Mouse (Mus musculus): ENCODE results near the gene Cpm. TPM values are rescaled to one million over a fixed set of nuclear protein-coding genes. Genes with fewer than 3 reads are reported as not detected.
"Not testable (repeated sequence)": the region's sequence is repeated elsewhere in the genome, so short reads cannot be mapped to it uniquely, and the experiment has no call there.

Cpm gene
- total RNA-seq, 1 experiment from 2014 or later: 4.2 TPM

DNA sequence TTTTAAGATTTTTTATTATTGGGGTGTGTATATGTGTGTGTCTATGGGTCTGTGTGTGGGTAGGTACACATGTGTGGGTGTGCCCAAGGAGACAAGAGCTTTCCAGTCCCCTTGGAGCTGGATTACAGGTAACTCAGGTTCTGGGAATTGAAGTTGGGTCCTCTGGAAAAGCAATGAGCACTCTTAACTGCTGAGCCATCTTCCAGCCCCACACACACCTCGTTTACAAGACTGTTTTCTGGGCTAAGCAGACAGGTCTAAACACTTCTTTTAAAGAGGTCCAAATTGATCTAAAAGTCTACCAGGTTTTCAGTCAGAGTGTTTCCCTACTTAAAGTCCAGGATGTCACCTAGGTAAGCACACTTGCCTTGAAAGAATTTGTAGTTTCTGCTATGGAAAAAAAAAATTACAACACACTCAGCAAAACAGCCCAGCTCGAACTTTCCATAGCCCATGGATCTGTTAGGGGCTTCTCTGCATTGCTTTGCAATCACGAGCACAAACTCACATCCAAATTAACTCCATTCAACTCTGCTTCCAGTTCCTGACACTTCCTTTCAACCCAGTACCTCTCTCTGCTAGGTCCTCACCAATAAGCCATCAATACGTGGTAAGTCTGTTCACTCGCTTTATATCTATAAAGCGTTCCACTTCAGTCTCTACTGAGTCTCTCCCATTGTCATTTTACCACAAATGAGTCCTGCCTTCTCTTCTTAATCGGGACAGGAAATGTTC, 36.8 kb upstream of the Cpm start:
- ATAC-seq (replicated peaks; ENCODE audit: insufficient number of reproducible peaks, low FRiP score, low TSS enrichment, poor library complexity, severe bottlenecking): no peak

DNA sequence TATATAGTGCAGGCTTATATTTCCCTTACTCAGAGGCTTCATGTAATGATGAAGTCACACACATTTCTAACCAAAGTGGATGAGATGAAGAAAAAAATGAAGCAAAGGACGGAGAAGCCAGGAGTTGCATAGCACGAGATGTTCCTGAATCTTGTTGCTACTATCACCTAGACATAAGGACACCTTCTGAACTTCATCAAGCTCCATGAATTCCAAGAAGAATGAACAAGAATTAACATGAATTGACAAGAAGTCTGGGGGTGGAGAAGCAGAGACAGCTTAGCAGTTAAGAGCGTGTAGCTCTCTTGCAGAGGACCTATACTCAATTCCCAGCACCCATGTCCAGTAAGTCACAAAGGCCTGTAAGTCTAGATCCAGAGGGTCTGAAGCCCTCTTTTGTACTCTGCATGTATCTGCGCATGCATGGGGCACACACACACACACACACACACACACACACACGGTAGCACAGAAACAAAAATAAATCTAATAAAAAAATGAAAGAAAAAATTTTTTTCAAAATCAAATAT, 36.2 kb upstream of the Cpm start:
- ATAC-seq (replicated peaks; ENCODE audit: insufficient number of reproducible peaks, low FRiP score, low TSS enrichment, poor library complexity, severe bottlenecking): no peak

DNA sequence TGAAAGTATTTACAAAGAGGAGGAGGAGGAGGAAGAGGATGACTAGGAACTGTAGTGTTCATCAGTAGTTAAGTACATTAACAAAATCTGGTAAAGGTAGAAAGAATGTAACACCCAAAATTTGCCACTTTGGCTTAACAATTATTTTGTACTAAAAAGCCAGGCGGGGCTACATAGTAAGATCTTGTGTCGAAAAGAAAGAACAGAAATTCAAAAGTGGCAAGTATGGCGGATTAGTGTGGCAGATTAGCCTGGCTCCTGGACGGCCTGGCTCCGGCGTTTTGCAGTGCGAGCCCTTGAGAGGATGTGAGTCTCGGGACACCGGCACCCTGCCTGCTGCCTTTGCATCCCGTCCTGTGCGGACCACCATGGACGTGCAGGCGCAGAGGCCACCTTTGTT, 35.4 kb upstream of the Cpm start:
- no peak for ATAC-seq (replicated peaks; ENCODE audit: insufficient number of reproducible peaks, low FRiP score, low TSS enrichment, poor library complexity, severe bottlenecking)

DNA sequence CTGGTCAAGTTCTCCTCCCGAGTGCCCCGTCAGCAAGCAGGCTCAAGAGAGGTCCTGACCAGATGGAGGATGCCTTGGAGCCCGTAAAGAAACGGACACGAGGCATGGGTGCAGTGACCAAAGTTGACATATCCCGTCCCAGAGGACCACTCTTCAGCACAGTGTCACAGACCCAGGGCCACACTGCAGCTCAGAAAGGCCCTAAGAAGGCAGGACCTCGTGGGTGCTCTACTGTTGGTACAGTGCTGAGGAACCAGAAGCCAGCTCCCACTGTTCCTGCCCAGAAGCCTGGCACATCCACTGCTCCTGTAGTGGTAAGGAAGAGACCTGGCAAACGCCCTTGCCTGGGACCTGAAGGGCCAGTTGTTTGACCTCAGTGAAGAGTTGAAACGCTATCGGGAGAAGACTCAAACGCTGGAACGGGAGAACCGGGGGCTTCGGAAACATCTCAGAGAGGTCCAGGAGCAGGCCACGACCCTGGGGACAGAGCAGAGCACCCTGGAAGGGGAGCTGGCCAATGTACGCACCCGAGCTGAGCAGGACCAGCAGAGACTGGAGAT, 34.9 kb upstream of the Cpm start:
- no peak for ATAC-seq (replicated peaks; ENCODE audit: insufficient number of reproducible peaks, low FRiP score, low TSS enrichment, poor library complexity, severe bottlenecking)

DNA sequence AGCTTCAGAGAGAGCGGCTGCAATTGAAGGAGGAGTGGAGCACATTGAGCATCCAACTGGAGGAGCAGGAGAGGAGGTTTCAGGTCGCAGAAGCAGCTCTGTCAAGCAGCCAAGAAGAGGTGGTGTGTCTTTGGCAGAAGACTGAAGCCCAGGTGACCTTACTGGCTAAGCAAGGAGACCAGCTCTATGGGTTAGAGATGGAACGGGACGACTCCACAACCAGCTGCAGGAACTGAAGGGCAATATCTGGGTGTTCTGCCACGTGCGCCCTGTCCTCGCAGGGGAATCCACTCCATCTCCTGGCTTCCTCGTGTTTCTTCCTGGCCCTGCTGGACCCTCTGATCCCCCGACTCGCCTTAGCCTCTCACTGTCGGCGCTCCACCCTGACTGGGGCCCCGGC, 34.4 kb upstream of the Cpm start:
- no peak for ATAC-seq (replicated peaks; ENCODE audit: insufficient number of reproducible peaks, low FRiP score, low TSS enrichment, poor library complexity, severe bottlenecking)

DNA sequence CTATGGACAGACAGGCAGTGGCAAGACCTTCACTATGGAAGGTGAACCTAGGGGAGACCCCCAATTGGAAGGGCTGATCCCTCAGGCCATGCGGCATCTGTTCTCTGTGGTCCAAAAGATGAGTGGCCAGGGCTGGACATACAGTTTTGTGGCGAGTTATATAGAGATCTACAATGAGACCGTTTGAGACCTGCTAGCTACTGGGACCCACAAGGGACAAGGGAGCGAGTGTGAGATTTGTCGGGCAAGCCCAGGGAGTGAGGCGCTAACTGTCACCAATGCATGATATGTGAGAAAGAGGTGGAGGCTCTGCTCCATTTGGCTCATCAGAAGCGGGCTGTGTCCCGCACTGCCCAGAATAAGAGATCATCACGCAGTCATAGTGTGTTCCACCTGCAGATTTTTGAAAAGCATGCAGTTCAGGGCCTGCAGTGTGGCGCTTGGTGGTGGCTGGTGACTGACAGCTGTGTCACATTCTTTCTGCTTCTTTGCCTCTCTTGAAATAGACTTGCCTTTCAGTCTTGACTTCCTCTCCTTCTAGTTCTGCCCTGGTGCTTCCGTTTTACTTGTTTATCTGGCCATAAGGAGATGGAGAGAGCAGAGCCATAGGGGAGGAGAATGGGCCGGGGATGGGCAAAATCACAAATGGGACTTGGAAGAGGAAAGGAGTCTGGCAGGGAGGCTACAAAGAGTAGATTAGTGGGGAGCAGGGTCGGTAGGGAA, 33.7 kb upstream of the Cpm start:
- no peak for ATAC-seq (replicated peaks; ENCODE audit: insufficient number of reproducible peaks, low FRiP score, low TSS enrichment, poor library complexity, severe bottlenecking)

DNA sequence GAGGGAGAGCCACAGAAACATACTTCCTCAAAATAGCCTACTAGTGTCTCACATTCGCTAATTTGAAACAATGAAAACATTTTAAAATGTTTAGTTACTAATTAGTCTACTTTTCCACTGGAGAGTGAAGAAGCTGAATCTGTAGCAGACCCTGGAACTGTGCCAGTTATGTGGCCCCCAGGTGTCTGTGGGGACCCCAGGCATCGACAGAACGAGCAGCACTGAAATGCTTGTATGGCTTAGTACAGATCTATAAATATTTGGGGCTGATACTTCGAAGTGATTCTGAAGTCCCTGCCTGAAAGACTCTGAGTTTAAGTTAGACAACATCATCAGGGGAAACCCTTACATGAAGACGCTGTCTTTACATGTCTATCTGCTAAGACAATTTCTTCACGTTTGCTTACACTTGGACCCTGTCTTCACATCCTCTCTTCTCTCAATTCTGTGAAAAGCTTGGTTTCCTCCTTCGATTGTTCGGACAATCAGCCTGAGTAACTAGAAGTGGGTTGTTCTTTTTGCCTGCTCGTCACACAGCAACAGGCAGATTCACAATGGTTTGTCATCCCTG, 33.0 kb upstream of the Cpm start:
- no peak for ATAC-seq (replicated peaks; ENCODE audit: insufficient number of reproducible peaks, low FRiP score, low TSS enrichment, poor library complexity, severe bottlenecking)

DNA sequence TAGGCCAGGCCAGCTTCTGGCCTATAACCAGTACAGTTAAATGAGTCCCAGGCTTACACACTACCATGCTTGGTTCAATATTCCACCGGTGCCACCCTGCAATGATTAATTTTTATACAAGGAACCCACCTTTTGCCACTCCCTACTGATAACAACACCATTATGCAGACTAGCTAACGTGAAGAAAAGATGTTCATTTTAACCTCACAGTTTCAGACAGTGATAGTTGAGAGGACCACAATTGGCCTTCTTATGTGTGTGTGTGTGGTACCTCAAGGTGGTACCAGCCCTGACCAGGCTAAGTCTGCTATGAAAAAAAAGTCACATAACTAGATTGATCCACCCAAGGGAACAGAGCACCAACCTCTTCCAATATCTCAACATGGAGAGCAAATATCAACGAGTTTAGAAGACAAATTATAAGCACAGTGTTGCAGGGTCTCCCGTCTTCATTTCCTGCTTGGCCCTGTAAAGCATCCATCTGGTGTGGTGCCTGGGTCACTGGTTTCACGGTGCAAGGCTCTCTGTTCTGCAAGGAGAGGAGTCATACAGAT, 32.5 kb upstream of the Cpm start:
- ATAC-seq (replicated peaks; ENCODE audit: insufficient number of reproducible peaks, low FRiP score, low TSS enrichment, poor library complexity, severe bottlenecking): no peak

DNA sequence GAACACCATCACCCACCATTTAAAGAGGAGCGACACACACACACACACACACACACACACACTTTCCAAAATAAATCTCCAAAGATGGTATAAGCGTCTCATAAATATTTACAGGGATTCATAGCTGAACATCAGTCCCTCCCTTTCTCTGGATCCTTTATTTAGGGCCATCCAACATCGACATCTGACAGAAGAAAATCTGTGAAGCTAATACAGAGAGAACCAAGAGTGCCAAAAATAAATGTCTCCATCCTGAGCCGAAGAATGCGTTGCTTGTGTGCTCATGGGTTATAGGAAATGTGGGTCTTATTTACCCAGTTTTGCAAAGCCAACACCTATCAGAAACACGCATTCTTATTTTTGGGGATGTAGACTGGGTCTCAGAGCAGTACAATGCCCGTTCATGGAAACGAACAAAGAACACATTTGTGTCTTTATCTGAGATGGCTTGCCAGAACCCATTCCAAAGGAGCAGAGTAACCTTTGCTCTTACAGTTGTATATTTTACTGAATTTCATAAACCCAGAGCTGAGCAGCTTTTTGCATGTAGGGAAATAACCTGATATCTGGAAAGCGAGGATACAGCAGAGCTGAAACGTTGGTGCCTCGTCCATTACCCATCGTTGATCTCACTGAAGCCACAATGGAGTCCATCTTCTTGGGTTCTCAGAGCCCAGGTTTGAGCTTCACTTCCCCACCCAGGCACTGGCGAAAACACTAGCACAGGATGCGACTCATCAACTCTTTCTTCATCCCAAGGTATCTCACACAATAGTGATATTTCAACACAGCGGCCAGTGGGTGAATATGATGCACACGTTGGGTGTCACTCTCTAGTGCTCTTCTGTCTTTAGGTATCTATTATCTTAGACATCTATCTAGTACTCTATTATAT, 31.7 kb upstream of the Cpm start:
- ATAC-seq (replicated peaks; ENCODE audit: insufficient number of reproducible peaks, low FRiP score, low TSS enrichment, poor library complexity, severe bottlenecking): not testable (repeated sequence)

DNA sequence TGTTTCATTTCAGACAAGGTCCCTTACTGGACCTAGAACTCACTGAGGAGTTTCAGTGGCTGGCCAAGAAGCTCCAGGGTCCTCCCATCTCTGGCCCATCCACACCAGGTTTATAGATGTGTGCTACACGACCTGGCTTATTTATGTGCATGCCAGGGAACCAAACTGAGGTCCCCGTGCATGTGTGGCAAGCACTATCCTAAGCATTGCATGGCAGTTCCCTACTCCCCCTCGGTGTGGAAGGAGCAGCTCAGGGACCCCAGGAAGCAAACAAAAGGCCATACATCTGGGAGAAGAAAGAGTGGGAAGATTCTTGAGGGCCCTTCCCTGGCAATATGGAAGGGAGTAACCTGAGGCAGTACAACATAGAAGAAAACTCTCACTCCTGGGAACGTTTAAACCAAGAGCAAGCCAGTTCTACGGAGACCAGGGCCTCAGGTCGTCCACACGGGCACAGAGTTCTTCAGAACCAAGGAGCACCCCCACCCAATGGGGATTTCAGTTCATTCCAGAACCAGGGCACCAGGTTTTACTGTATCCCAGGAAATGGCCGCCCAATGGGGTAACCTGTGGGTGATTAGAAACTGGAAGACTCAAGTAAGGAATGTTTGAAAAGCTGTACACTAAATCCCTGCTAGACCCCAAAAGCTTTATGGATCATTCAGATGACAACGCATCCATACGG, 30.9 kb upstream of the Cpm start:
- ATAC-seq (replicated peaks; ENCODE audit: insufficient number of reproducible peaks, low FRiP score, low TSS enrichment, poor library complexity, severe bottlenecking): no peak

DNA sequence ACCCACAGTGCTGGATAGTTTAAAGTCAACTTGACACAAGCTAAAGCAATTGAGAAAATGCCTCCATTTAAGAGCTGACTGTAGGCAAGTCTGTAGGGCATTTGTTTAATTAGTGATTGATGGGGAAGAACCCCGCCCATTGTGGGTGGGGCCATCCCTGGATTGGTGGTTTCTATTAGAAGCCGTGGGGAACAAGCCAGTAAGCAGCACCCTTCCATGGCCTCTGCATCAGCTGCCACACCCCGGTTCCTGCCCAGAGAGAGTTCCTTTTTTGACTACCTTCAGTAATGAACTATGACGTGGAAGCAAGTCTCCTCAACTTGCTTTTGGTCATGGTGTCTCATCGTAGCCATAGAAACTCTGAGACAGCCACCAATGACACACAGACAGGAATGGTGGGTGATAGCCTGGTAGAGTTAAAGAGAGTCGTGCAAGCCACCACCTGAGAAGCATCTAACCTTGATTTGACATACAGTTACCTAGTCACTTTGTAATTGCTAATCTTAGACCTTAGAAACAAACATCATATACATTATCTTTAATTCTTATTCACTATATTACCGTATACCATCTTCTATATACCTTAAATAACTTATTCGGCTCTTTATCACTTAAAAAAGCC, 30.2 kb upstream of the Cpm start:
- 0 out of 2 replicates have a peak, but pooled peaks have one; percentile 20 for ATAC-seq (replicated peaks; ENCODE audit: insufficient number of reproducible peaks, low FRiP score, low TSS enrichment, poor library complexity, severe bottlenecking)

DNA sequence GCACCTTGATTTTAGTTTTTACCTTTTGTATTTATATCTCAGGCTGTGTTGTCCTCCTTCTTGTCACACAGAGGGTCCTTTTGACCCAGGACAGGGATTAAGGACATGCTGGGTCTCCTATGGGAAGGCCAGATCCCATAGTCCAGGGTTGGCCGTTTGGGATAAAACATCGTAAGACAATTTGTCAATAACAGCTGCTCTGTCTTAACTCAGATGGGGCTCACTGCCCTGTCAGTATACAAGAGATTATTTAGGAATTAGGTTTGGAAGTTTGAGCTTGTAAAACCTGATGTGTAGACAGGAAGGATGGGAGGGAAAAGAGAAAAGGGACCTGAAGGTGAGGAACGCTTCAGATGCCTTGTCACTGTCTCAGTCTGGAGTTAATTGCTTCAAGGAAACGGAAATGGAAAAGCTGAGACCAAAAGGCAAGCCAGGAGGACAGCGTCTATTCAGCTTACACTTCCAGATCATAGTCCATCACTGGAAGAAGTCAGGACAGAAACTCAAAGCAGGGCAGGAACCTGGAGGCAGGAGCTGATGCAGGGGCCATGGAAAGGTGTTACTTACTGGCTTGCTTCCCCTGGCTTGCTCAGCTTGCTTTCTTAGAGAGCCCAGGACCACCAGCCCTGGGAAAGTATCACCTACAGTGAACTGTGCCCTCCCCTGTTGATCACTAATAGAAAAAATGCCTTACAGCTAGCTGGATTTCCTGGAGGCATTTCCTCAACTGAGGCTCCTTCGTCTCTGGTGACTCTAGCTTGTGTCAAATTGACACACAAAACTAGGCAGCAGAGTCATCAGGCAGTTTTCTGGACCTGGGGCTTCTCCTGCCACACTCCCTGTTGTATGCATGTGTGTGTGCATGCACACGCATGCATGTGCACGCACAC, 27.9 kb upstream of the Cpm start:
- no peak for ATAC-seq (replicated peaks; ENCODE audit: insufficient number of reproducible peaks, low FRiP score, low TSS enrichment, poor library complexity, severe bottlenecking)

DNA sequence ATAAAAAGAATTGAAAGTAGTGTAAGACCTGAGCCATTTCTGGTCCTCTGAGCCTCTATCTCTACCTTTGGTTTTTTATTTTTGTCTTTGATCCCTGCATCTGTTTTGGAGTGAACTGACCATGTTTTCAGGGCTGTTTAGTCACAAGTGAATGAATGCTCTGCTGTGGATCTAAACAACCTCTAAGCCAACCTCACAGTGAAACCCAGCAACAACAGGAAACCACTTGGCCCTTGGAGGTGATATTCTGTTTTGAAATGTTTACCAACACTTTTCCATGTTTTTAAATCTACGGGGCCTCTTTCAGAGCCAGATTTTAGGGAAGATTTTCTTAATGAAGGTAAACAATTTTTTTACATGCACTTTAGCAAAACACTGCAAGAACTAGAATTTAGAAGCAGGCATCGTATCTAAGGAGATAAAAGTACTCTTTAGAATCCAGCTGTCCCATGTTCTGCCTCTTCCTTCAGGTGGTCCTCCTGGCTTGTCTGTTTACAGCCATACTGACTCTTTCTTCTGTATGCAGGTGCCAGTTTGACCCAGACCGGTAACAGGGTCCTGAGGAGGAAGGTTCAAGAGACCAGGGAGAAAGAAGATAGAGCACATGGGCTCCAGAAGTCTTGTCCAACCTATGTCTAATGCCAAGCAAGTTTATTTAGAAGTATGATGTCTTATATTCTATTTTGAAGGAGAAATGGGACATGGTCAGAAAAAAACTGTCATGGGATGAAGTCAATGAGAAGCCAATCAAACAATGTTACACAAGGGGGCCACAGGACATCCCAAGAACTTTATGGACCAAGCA, 26.8 kb upstream of the Cpm start:
- ATAC-seq (replicated peaks; ENCODE audit: insufficient number of reproducible peaks, low FRiP score, low TSS enrichment, poor library complexity, severe bottlenecking): no peak

DNA sequence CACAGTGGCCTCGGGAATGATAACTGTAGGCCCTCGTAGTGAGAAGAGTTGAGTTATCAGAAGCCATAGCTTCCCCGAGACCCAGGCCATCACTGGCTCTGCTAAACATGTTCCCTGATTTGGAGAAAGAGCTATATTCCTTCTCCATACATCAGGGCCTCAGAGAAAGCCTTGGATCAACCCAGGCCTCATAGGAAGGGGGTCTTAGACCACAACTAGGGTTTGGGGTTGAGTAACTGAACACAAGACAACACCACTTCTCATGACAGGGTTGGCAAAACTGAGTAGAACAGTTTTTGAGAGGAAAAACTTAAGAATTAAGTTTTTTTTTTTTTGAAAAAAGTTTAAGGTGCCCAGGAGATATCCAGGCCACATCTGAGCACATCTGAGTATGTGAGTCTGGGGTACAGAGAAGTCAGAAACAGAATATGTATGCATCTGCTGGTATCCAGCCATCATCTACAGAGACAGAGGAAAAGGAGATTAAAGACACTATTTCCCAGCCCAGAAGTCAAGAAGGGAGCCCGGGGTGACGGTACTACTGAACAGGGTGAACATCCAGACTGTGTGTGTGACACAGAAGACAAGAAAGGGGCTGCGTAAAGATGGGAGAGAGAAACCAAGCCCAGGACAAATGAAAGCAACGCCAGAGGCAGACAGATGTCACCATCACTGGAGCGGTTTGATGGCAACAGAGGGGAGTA, 26.0 kb upstream of the Cpm start:
- no peak for ATAC-seq (replicated peaks; ENCODE audit: insufficient number of reproducible peaks, low FRiP score, low TSS enrichment, poor library complexity, severe bottlenecking)

Measured in monocyte, adult 5-6 weeks (primary cell).